Mouse (Mus musculus): Measurements from ENCODE around the gene Daam1.

Gene Daam1

DNA sequence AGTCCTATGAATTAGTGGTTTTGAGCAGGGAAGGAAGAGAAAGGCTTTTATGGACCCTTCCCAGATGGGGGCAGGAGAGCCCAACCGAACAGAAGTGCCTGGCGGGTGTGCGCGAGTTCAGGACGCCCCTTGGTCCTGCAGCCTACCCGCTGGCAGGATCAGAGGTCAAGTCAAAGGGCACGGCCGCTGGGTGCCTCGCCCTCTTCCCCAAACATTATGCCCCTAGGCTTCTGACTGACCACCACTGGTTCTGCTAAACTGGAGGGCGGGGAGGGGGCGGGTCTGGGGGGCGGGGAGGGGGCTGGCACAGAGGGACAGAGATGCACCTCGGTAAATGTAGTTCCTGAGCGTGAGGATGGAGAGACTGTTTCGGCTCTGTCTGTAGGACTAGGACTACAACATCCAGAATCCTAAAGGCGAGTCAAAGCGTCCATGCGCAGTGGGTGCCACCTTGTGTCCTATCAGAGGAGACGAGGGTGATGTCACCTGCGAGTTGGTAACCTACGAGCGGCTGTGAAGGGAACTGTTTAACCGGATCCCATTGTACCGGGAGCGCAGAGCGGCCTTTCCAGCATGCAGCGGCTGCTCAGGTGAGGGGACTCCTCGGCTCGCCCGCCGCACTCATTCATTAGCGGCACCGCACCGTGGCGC is at the start of gene Daam1:
Gene Daam1, plus strand, starts transcription at position 472 of the 651 bp plus-strand sequence.
- peak; percentile 83 for DNase-seq (ENCODE audit: extremely low read depth, insufficient read length, low spot score)

DNA sequence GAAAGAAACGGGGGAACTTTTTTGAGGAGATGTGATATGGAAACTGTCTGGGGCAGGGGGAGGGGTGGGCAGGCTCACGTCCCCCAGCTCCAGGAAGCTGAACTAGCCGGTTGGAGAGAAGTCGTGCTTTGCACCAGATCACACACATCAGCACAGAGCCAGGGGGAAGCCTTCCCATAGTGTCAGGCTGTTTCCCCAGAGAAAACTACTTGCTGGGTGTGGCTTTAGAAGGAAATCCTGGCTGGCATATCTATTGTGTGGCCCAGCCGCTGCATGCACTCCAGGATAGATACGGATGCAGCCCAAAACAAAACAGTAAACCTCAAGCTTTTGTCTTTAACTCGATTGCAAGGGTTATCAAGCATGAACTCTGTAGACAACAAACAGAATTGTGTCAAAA is 49.7 kb upstream of the Daam1 start:
- DNase-seq (ENCODE audit: extremely low read depth, insufficient read length, low spot score), result no peak

DNA sequence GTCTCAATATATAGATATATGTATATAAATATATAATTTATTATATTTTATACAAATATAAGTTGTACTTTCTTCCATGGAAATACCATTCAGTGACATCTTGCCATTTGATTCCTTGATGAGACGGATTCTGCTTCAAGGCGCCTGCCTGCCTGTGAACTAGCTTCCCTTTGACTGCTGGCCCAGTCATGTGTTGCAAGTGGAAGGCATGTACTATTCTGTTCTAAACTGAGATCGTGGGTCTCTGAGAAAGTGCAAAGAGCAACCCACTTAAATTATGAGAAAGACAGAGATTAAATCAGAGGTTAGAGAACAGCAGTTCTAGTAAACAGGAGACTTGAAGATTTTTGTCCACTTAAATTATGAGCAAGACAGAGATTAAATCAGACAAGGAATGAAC is 46.9 kb upstream of the Daam1 start:
- no peak for DNase-seq (ENCODE audit: extremely low read depth, insufficient read length, low spot score)

DNA sequence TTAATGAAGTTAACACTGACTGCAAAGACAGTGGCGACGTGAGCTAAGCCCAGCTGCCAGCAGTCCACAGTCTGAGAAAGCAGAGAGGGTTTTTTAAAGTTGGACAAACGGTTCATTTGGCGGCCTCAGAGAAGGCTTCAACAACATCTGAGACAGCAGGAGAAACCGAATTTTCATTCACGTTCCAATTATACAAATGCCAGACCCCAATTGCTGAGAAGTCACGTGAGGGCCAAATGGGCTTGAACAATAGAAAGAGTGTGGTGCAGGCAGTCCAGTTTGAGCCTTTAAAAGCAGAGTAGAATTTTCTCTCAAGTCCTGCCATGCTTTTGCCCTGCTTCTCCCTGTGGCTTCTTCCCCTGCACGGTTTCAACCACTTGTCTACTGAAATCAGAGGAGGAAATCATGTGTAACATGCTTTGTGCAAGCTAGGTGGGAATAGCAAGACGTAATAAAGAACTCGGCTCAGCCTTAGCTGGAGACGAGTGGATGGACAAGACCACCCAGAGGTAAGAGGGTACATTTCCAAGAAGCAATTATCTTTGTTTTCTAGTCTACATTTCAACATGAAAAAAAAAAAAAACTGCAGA is 46.1 kb upstream of the Daam1 start:
- no peak for DNase-seq (ENCODE audit: extremely low read depth, insufficient read length, low spot score)

DNA sequence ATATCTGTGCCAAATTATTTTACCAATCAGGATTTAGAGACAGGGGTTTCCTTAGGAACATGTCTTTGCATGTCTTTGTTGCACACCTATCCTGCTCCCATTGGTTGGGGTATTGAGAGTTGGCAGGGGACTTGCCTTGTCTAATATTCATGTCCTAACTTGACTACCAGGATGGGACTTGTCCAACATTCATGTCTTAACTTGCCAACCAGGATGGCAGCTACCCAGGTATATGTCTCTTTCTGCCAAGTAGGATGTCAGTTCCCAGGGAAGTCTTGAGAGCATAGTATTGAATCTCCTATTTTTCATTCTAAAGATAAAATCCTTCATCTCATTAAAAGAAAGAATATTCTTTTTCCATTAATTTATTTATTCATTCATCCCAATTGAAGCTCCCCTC is 44.4 kb upstream of the Daam1 start:
- DNase-seq (ENCODE audit: extremely low read depth, insufficient read length, low spot score), result no peak

DNA sequence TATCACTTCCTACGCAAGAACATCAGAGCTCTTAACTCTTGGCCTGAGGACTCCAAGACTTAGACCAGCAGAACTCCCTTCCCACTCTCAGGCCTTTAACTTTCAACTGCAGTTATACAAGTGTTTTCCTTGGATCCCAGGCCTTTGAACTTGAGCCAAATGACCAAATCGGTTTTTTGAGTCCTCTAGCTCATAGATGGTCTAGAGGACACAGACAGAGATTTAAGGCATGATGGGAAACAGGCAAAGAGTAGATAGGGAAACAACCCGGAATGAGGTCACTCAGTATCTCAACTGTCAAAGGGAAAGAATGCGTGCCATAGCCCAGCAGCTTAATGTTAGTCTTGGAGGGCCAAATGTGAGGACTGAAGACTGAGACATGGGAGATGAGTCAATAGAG is 42.1 kb upstream of the Daam1 start:
- DNase-seq (ENCODE audit: extremely low read depth, insufficient read length, low spot score), result no peak

DNA sequence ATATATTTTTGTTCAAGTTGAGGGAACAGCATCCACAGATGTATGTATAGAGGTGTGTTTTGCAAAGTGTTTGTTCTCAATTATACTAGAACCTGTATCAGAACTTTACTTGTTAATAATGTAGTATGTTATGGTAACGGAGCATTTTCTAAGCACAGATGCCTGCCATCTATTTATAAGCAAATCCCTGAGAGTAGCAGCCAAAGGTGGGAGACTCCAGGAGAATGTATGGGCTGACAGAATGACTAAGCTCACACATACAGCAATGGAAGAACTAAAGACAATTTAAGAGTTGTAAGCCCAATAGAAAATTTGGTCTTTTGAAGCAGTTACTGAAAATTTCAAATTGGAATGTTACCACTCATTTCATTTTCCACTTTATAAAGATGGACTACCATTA is 40.3 kb upstream of the Daam1 start:
- no peak for DNase-seq (ENCODE audit: extremely low read depth, insufficient read length, low spot score)

DNA sequence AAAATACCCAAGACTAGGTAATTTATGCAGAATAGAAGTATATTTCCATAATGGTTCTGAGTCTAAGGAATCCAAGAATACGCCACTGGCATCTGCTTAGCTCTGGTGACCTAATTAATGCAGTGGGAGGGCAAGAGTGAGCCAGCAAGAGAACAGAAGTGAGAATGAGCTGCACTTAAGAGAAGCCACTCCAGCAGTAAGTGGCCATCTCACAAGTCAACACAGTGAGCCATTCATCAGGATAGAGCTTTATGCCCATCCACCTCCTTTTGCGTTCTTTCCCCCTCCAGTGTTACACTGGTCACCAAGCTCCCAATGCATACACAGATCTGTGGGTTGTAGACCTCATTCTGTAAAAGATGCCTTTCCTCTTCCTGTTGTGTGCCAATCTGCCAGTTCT is 37.8 kb upstream of the Daam1 start:
- no peak for DNase-seq (ENCODE audit: extremely low read depth, insufficient read length, low spot score)

DNA sequence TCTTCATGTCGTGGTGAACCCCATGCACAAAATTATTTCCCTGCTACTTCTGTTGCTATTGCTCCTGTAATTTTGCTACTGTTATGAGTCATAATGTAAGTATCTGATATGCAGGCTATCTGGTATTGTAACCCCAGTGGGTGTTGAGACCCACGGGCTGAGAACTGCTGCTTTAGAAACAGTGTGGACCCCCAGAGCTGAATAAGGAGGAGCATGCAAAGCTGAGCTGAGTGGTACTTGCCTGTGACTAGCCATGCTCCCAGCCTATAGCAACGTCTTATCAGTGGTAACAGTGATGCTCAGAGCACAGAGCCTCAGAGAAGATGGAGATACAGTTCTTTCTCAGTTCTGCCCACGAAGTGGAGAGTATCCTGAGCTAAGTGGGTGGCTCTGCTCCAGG is 35.3 kb upstream of the Daam1 start:
- no peak for DNase-seq (ENCODE audit: extremely low read depth, insufficient read length, low spot score)

DNA sequence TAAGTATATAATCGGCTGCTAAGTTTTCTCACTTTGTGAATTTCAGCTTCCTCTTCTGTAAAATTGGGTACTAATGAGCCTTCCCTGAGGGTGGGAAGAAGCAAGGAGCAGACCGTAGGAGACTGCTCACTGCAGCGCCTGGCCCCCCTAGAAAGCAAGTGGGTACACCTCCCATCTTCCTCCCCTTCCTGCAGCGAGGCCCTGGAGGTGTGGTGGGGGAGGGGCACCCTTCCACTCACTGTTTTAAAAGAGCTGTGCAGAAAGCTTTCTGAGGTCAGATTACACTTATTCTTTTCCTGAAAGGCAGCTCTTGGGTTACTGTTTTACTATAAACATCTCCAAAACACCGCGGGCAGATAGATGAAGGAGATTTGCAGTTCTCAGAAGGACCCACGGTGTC is 34.4 kb upstream of the Daam1 start:
- DNase-seq (ENCODE audit: extremely low read depth, insufficient read length, low spot score), result no peak

DNA sequence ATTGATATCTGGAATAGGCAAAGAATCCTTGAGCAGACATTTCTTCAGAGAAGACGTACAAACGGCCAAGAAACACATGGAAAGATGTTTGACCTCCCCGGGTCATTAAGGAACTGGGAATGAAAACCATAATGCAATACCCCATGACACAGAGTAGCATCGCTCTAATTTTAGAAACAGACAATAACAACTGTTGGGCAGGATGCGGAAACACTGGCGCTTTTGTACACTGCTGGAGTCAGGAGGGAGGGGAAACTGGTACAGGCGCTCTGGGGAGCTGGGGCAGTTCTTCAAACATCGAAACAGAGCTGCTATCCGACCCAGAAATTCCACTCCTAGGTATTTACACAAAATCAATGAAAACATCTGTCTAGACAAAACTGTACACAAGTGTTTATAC is 23.6 kb upstream of the Daam1 start:
- no peak for DNase-seq (ENCODE audit: extremely low read depth, insufficient read length, low spot score)

DNA sequence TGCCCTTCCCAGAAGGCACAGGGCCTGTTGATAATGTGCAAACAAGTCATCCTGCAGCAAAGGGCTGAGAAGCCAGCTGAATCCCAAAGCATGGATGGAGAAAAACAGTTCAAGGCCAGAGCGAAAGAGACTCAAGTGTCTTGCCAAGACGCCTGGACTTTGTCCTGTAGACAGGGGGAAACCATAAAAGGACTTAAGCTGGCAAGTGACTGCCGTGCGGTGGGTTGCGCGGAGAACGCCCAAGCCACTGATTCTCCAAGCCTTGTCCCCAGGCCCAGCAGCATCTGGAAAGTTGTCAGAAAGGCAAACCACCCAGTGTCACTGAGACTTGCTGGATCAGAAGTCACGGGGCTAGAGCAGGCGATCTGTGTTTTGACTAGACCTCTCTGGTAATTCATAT is 22.2 kb upstream of the Daam1 start:
- no peak for DNase-seq (ENCODE audit: extremely low read depth, insufficient read length, low spot score)

DNA sequence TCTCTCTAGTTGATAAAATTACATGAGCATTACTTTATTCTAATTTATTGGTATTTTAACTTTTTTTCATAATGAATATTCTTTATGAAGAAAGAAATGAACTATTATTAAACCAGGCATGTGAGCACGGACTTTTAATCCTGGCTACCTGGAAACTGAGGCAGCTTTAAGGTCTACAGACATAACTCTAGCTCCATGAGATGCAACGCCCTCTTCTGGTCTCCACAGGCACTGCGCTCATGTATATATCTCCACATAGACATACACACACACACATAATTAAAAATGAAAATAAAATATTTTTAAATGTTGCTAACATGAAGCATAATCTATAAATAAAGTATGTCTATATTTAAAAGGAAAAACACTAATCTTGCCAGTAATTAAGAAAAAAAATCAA is 21.3 kb upstream of the Daam1 start:
- DNase-seq (ENCODE audit: extremely low read depth, insufficient read length, low spot score), result no peak

DNA sequence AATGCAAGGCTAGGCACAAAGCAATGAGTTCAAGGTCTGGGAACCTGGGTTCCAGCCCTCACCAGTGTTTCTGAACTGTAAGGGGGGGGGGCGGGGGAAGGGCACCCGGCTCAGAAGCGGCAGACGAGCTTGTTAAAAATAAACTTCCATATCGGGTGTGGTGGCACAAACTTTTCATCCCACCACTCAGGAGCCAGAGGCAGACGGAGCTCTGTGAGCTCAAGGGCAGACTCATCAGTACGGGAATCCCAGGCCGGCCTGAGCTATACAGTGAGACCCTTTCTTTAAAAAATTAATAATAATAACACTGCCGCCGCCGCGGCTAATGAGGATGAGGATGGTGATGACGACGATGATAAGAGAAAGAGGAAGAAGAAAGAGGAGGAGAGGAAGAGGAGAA is 18.3 kb upstream of the Daam1 start:
- no peak for DNase-seq (ENCODE audit: extremely low read depth, insufficient read length, low spot score)

DNA sequence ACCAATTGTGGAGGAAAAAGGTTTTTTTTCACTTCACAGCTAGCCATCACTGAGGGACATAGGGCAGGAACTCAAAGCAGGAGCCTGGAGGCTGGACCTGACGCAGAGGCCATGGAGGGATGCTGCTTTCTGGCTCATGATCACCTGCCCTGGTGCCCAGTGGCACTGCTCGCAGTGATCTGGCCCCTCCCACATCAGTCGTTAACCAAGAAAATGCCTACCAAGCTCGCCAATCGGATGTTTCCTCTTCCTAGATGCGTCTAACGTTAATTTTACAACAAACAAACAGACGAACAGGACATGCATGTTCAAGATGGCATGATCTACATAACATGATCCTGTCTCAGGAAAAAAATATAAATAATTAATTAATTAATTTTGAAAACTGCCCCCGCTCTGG is 17.6 kb upstream of the Daam1 start:
- no peak for DNase-seq (ENCODE audit: extremely low read depth, insufficient read length, low spot score)

DNA sequence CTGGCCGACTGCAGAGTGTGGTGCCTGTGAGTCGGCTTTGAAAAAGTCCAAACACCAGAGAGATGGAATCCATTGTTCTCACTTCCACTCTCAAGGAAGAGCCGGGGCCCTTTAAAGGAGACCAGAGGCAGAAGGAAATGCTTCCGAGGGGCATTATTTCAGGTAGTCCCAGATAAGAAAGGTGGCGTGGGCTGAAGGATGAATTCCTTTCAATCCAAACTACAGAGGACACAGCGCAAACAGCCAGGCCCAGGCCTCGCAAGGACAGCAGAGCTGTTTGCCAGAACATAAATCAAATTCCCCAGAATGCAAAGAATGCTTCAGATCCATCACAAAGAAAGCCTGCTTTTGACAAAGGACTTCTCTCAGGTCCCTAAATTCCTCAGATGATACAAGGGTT is 17.1 kb upstream of the Daam1 start:
- DNase-seq (ENCODE audit: extremely low read depth, insufficient read length, low spot score), result no peak

DNA sequence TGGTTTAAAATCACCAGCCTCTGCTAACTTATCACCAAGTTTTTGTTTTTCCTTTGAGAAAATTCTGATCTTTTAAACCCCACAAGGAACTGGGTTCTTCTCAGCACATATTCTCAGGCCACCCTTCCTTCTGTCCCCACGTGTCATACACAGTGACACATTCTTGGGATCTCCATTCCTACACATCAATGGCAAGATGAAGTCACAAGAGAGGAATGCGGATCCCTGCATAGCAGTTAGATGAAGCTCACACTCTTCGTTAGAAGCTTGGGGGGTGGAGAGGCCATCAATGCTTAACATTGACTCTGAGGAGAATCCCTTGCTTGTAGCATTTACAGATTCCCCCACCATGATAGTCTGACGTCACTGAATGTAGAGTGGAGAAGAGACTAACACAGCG is 10.8 kb upstream of the Daam1 start:
- DNase-seq (ENCODE audit: extremely low read depth, insufficient read length, low spot score), result no peak

DNA sequence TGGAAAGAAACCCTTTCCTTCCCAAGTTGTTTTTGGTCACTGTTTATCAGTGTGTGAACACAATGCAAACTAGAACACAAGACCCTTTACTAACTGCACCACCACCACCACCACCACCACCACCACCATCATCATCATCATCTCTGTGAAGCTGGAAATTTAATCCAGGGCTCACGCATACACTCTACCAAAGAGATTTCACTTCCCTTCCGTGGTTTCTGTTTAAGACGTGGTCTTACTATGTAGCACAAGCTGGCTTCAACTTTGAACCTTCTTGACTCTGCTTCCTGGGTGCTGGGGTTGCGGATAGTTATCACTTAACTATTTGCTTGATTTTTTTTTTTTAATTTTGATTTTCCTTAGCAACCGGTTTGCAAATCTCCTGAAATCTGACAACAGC is 9.6 kb upstream of the Daam1 start:
- DNase-seq (ENCODE audit: extremely low read depth, insufficient read length, low spot score), result no peak

DNA sequence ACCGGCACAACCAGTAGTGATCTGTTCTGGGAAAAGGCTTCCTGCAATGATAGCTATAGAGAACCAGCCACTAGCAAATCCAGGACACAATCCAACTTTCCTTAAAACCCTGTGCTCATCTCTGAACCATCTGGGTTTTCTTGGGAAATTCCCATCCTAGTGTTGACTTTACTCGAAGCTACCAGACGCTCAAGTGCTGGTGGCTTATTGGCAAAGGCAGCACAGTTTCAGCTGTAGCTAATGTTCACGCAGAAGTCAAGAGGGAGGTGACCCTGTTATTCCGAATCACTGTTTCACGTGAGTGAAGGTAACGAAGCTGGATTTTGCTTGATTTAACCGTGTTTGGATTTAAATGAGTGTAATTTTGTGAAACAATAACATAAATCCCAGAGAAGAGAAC is 9.1 kb upstream of the Daam1 start:
- DNase-seq (ENCODE audit: extremely low read depth, insufficient read length, low spot score), result no peak

DNA sequence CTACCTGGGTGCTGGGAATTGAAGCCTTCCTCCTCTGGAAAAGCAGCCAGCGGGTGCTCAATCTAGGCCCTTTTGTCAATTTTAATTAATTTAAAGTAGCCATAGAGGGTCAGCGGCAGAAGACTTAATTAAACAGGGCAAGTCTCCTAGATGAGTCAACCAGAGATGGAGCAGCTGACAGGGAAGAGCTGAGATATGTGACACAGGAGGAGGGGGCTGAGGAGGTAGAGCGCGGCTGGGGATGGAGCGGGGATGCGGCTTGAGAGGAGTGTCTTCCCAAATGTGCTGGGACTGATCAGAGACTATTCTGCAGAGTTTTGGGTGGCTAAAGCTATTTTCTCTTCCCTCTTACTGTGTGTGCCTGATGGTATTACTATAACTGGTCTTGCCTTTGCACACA is 6.0 kb upstream of the Daam1 start:
- no peak for DNase-seq (ENCODE audit: extremely low read depth, insufficient read length, low spot score)

DNA sequence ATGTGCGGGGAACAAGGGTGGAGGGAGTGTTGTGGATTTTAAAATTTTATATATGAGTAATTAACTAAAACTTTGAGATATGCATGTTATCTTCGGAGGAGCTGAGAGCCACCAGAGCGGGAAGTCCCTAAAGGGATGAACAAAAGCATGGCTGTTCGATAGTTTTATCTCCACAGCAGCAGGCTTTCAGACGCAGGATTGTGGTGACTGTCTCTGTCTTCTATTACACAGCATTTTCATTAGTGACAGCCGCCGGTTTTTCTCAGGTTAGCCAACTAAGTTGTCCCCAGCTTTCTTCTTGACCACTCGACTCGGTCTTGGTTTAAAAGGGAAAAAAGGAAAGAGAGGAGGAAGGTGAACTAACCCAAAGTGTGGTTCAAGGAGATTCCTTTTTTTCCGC is 739 bp upstream of the Daam1 start:
- no peak for DNase-seq (ENCODE audit: extremely low read depth, insufficient read length, low spot score)

DNA sequence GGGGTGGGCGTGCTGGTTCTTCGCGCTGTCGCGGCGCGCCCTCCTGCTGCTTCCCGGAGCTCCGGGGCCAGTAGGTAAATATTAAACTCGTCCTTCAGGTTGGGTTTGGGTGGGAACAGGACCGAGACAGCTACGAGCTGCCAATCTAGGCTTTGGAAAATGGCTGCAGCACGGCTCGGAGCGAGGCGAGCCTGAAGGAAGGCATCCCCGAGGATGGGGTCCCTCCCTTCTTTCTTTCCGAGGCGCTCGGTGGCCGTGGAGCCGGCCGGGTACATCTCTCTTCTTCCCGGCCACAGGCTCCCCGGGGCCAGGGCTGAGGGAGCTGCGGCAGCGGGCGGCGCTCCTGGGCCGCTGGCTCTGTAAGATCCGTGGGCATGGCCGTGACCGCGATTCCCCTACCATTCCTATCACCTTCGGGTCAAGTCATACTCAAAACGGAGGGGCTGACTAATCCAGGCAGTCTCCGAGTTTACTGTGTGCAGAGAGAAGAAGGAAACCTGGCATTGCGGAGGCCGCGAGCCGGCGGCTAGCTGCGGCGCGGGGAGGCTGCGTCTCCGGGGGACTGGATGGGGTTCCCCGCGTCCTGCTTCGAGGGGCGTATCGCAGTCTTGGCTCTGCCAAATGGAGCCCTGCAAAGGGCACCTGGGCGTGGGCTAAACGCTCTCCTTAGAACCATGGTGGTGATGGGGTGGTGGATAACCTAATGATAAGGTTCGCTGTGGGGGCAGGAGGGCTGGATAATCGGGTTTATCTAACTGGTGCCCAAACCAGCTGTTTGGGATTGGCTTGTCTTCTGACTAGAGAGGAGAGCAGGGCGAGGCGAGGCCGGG is 595 bp downstream of the Daam1 start:
- no peak for DNase-seq (ENCODE audit: extremely low read depth, insufficient read length, low spot score)

Measured in 3134 (cell line).